Mouse (Mus musculus) forebrain, embryonic 15.5 days (tissue): ENCODE measurements around the gene Tsc1. TPM values are rescaled to one million over a fixed set of nuclear protein-coding genes. Genes with fewer than 3 reads are reported as not detected.

ENCODE experiments used
- ATAC-seq: fragments of 200-750 bp; cut with Nextera tagmentation; replicated peaks from 2 replicates; pipeline ENCODE4 v1.8.0; 2017; ENCODE audit warnings: mild to moderate bottlenecking, moderate TSS enrichment, moderate library complexity
- H3K27ac ChIP-seq: fragments of 300-500 bp; sonication (generic); replicated peaks from 2 replicates; pipeline ENCODE4 v1.5.1; 2015; ENCODE audit warnings: mild to moderate bottlenecking, inconsistent platforms
- H3K27me3 ChIP-seq: fragments of 300-500 bp; sonication (generic); 2 replicates; pipeline ENCODE4 v1.6.1; 2015; ENCODE audit warnings: inconsistent platforms
- H3K36me3 ChIP-seq: fragments of 300-500 bp; sonication (generic); 2 replicates; pipeline ENCODE4 v1.6.1; 2015; ENCODE audit warnings: mild to moderate bottlenecking, inconsistent platforms
- H3K4me1 ChIP-seq: fragments of 300-500 bp; sonication (generic); 2 replicates; pipeline ENCODE4 v1.6.1; 2015; ENCODE audit warnings: inconsistent platforms
- H3K4me2 ChIP-seq: fragments of 300-500 bp; sonication (generic); replicated peaks from 2 replicates; pipeline ENCODE4 v1.6.1; 2015; ENCODE audit warnings: mild to moderate bottlenecking, inconsistent platforms
- H3K4me3 ChIP-seq: fragments of 300-500 bp; sonication (generic); 2 replicates; pipeline ENCODE4 v1.5.1; 2015; ENCODE audit warnings: mild to moderate bottlenecking, inconsistent platforms
- H3K9ac ChIP-seq: fragments of 300-500 bp; sonication (generic); replicated peaks from 2 replicates; pipeline ENCODE4 v1.6.1; 2015; ENCODE audit warnings: mild to moderate bottlenecking, inconsistent platforms
- H3K9me3 ChIP-seq: fragments of 300-500 bp; sonication (generic); 2 replicates; pipeline ENCODE4 v1.6.1; 2016; ENCODE audit warnings: inconsistent platforms
- WGBS: fragments of 180-500 bp; shearing (Covaris S2); methylation state at CpG from one replicate; pipeline ENCODE4 v1.1.7; 2015; ENCODE audit warnings: mixed read lengths; 5-methylcytosine and 5-hydroxymethylcytosine counted together
- polyA plus RNA-seq: library from polyadenylated mRNA; unstranded; fragments of >200 nt; fragmentation: Nextera tagmentation; extraction: Ambion mirVana; gene quantifications from 2 replicates; pipeline ENCODE4 v1.2.1, GENCODE M21; 2015

Tsc1 gene
- polyA plus RNA-seq, 1 experiment from 2014 or later: 35.8 TPM

DNA sequence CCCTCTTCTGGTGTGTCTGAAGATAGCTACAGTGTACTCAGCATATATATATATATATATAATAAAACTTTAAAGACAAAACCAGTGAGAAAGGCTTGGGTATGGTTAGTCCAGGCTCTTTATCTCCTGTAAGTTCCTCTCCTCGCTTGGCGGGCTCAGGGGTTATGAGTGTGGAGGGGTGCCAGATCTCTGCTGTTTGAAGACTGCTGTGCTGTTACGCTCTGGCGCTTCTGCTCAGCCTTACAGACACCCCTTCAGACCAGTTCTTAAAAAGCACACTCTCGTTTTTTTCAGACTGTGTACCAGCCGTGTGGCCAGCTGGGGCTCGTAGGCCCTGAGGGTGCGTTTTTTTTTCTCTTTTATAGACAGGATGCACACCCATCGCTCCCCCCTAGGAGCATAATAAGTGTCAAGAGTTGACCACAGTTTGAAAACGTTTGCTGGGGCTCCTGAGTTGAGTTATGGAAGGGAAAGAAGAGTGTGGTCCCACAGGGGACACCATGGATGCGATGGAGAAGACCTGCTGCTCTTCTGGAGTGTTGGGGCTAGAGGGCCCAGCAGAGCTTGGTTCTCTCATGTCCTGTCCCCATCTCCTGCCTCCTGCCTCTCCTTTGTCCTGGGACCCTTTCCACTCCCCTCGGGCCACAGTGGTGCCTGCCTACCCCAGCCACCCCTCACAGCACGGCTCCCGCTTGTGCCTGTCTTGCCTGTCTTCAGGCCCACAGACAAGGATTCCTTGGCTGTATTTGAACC, 35.1 kb upstream of the Tsc1 start:
- 71% methylated on average over 14 of the region's 14 CpGs for WGBS
- ATAC-seq: no peak
- Histone ChIP-seq H3K27ac (no peak overlapping the region), H3K9me3 (no peaks in the 10 kb centered on the region), H3K4me3 (no peak overlapping the region), H3K4me2 (no peak overlapping the region), H3K9ac (no peak overlapping the region), H3K4me1 (no peaks in the 10 kb centered on the region), H3K27me3 (no peaks in the 10 kb centered on the region), H3K36me3 (no peaks in the 10 kb centered on the region)

DNA sequence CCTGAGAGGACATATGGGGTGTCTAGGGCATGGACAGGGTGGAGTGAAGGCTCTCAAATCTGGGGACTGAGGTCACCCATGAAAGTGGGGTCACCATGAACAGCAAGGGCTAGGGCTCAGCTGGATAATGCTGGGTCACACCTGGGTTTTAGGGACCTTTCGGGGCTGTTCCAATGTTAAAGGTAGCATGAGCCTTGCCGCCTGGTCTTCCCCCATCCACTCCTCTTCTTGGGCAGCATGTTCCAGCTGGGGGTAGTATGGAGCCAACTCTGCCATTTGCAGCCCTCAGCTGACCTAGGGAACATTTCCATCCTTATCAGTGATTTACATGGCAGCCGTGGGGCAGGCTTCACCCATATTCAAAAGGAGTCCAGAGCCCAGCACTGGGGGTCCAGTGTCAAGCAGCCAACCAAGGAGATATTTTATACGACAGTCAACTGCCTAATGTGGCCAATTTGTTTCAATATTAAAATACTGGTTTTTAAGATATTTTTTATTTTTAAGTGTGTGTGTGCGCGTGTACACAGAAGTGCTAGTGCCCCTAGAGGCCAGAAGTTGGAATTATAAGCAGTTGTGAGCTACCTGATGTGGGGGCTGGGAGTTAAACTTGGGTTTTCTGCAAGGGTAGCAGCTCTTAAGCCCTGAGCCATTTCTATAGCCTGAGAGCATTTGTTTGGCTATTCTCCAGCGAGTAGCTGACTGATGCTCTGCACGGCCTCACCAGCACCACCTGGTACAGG, 34.3 kb upstream of the Tsc1 start:
- no peak overlapping the region for H3K9ac ChIP-seq
- H3K4me3 ChIP-seq: no peak overlapping the region
- 65% methylated on average over 8 of the region's 8 CpGs for WGBS
- H3K4me1 ChIP-seq: no peaks in the 10 kb centered on the region
- H3K4me2 ChIP-seq: no peak overlapping the region
- no peak overlapping the region for H3K27ac ChIP-seq
- ATAC-seq: no peak
- H3K9me3 ChIP-seq: no peaks in the 10 kb centered on the region
- H3K27me3 ChIP-seq: no peaks in the 10 kb centered on the region
- no peaks in the 10 kb centered on the region for H3K36me3 ChIP-seq

DNA sequence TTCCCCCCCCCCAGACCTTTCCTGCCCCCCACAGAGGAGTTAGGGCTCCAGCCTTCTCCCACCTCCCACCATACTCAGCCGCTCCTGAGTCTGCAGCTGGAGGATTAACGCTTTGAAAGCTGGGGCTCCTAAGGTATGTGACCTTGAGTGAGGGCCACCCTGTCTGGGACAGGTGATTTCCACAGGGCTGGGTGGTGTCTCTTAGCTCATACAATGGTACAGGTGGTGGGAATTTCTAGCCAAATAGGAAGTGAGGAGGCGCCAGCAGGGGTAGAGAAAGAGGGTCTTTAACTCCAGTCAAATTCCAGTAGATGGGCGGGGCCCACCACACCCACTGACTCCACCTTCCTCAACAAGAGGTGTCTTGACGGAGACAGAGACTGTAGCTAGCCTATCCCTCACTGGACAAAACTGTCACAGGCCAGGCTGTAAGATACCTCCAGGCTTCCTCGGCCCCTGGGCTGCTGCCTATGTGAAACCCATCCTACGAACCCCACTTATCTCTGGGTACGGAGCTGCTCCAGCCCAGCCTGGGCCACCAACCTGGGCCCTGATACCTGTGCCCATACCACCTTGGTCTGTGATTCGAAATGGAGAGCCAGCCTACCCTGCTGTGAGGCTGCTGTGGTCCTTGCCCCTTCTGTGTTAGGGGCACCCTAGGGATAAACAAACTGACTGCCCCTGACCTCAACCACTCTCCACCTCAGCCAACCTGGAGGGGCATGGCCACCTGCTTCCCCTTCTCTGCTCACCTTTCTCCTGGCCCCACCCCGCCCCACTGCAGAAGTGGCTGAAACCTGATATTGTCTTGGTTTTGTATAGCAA, 33.5 kb upstream of the Tsc1 start:
- WGBS: 49% methylated on average over 10 of the region's 10 CpGs
- H3K9me3 ChIP-seq: no peaks in the 10 kb centered on the region
- H3K27ac ChIP-seq: no peak overlapping the region
- no peaks in the 10 kb centered on the region for H3K27me3 ChIP-seq
- H3K4me2 ChIP-seq: no peak overlapping the region
- no peaks in the 10 kb centered on the region for H3K36me3 ChIP-seq
- ATAC-seq: no peak
- no peak overlapping the region for H3K4me3 ChIP-seq
- H3K4me1 ChIP-seq: no peaks in the 10 kb centered on the region
- H3K9ac ChIP-seq: no peak overlapping the region

DNA sequence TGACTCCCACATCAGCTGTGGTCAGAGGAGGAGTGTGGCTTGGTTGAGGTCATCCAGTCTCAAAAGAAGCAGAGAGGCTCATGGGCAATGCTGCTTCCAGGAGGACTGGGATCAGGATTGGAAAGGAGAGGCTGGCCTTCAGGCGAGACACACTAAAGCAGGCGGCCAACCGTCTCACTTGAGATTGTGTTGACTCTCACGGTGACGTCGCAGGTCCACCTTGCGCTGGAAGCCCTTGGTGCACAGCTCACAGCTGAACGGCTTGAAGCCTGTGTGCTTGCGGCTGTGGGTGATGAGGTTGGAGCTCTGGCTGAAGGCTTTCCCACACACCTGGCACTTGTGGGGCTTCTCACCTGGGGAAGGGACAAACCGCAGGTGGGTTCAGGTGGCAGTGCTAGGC, 31.2 kb upstream of the Tsc1 start:
- WGBS: 89% methylated on average over 10 of the region's 10 CpGs
- Histone ChIP-seq H3K9me3 (no peaks in the 10 kb centered on the region), H3K27ac (no peak overlapping the region), H3K4me1 (no peaks in the 10 kb centered on the region), H3K36me3 (no peaks in the 10 kb centered on the region), H3K4me3 (no peak overlapping the region), H3K9ac (no peak overlapping the region), H3K27me3 (no peaks in the 10 kb centered on the region), H3K4me2 (no peak overlapping the region)
- no peak for ATAC-seq

DNA sequence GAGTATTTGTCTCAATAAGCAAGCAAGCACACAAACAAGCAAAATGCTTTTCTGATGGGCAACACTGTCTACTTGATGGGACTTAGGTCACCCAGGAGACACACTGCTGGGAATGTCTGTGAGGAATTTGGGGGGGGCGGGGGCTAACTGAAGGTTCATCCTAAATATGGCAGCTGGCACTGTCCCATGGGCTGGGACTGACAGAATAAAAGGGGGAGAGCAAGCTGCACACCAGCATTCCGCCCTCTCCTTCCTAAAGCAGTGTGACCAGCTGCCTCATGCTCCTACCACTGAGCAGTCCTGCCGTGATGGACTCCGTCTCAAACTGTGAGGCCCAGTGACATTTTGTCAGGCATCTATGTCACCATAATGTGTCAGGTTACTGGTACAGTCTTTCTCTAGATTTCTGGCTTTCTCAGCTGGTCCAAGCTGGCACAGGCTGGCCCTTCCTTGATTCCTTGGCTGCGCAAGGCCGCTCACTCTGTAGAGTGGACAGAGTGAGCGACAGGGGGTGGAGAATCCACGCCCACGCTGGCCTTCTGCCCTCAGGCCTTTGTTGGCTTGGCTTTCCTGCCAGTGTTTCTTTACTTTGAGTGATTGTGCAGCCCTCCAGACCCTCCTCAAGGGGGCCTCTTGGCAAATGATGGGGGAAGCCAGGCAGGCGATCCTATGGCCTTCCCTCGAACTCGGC, 30.2 kb upstream of the Tsc1 start:
- WGBS: 67% methylated on average over 12 of the region's 12 CpGs
- Histone ChIP-seq H3K4me3 (no peak overlapping the region), H3K27ac (no peak overlapping the region), H3K9me3 (no peaks in the 10 kb centered on the region), H3K4me1 (no peaks in the 10 kb centered on the region), H3K36me3 (no peaks in the 10 kb centered on the region), H3K9ac (no peak overlapping the region), H3K4me2 (no peak overlapping the region), H3K27me3 (no peaks in the 10 kb centered on the region)
- ATAC-seq: no peak

GRCm38 (mm10) chr2:28611407-28611787, 29.6 kb upstream of the Tsc1 start:
- Histone ChIP-seq H3K4me2 (no peak overlapping the region), H3K9me3 (no peaks in the 10 kb centered on the region), H3K27me3 (no peaks in the 10 kb centered on the region), H3K36me3 (no peaks in the 10 kb centered on the region), H3K4me1 (no peaks in the 10 kb centered on the region), H3K4me3 (no peak overlapping the region), H3K9ac (no peak overlapping the region), H3K27ac (no peak overlapping the region)
- ATAC-seq: no peak
- 90% methylated on average over 17 of the region's 17 CpGs for WGBS

- WGBS: 73% methylated on average over 10 of the region's 10 CpGs
- ATAC-seq: no peak
- no peak overlapping the region for H3K4me2 ChIP-seq
- no peaks in the 10 kb centered on the region for H3K4me1 ChIP-seq
- no peaks in the 10 kb centered on the region for H3K36me3 ChIP-seq
- no peaks in the 10 kb centered on the region for H3K9me3 ChIP-seq
- H3K27me3 ChIP-seq: no peaks in the 10 kb centered on the region
- H3K27ac ChIP-seq: no peak overlapping the region
- H3K4me3 ChIP-seq: no peak overlapping the region
- H3K9ac ChIP-seq: no peak overlapping the region
Measured at GRCm38 (mm10) chr2:28612436-28613063, 28.5 kb upstream of the Tsc1 start.

- H3K27ac ChIP-seq: no peak overlapping the region
- WGBS: 90% methylated on average over 10 of the region's 10 CpGs
- no peak overlapping the region for H3K9ac ChIP-seq
- no peaks in the 10 kb centered on the region for H3K9me3 ChIP-seq
- H3K36me3 ChIP-seq: no peaks in the 10 kb centered on the region
- ATAC-seq: no peak
- no peaks in the 10 kb centered on the region for H3K27me3 ChIP-seq
- H3K4me3 ChIP-seq: no peak overlapping the region
- H3K4me1 ChIP-seq: no peaks in the 10 kb centered on the region
- H3K4me2 ChIP-seq: no peak overlapping the region
Measured at GRCm38 (mm10) chr2:28613599-28613998, 27.4 kb upstream of the Tsc1 start.

DNA sequence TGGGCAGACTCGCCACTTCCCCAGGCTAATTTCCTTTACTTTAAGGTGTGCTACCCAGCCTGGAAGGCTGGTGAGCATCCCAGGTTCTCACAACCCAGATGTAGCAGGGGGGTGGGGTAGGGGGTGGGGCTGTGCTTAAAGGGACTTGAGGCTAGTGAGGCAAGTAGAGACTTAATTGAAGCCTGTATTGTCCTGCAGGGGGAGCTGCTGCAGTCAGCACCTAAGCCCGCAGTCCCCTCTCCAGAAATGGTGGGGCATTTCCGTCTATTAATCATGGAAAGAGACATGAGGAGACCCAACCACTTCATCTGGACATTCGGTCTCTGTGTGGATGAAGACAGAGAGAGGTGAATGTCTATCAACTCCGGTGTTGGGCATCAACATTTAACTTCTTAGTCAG, 24.7 kb upstream of the Tsc1 start:
- Histone ChIP-seq H3K27me3 (peaks cover 10% of the 10 kb centered on the region), H3K4me1 (no peaks in the 10 kb centered on the region), H3K4me3 (no peak overlapping the region), H3K27ac (no peak overlapping the region), H3K9ac (no peak overlapping the region), H3K9me3 (no peaks in the 10 kb centered on the region), H3K4me2 (no peak overlapping the region), H3K36me3 (no peaks in the 10 kb centered on the region)
- ATAC-seq: no peak
- WGBS: 36% methylated on average over 5 of the region's 5 CpGs

DNA sequence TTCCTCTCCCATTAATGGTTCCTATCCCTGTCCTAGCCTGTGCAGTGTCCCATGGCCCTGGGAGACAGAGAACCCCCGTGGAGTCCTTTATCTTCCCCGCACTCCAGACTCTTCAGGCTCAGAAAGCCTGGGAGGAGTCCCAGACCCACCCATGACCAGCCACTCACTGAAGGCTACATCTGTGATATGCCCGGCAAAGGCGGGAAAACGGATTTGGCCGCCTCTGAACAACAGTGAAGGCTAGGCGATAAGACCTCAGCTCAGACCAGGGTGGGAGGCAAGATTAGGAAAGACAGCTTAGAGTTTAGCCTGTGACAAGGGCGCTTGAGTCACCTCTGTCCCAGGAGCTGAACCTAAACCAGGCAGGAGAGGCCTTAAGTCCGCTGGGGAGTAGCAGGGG, 24.2 kb upstream of the Tsc1 start:
- Histone ChIP-seq H3K4me1 (no peaks in the 10 kb centered on the region), H3K4me2 (no peak overlapping the region), H3K27me3 (peaks cover 14% of the 10 kb centered on the region), H3K27ac (no peak overlapping the region), H3K36me3 (no peaks in the 10 kb centered on the region), H3K9me3 (no peaks in the 10 kb centered on the region), H3K4me3 (no peak overlapping the region), H3K9ac (no peak overlapping the region)
- ATAC-seq: no peak
- 77% methylated on average over 9 of the region's 9 CpGs for WGBS

DNA sequence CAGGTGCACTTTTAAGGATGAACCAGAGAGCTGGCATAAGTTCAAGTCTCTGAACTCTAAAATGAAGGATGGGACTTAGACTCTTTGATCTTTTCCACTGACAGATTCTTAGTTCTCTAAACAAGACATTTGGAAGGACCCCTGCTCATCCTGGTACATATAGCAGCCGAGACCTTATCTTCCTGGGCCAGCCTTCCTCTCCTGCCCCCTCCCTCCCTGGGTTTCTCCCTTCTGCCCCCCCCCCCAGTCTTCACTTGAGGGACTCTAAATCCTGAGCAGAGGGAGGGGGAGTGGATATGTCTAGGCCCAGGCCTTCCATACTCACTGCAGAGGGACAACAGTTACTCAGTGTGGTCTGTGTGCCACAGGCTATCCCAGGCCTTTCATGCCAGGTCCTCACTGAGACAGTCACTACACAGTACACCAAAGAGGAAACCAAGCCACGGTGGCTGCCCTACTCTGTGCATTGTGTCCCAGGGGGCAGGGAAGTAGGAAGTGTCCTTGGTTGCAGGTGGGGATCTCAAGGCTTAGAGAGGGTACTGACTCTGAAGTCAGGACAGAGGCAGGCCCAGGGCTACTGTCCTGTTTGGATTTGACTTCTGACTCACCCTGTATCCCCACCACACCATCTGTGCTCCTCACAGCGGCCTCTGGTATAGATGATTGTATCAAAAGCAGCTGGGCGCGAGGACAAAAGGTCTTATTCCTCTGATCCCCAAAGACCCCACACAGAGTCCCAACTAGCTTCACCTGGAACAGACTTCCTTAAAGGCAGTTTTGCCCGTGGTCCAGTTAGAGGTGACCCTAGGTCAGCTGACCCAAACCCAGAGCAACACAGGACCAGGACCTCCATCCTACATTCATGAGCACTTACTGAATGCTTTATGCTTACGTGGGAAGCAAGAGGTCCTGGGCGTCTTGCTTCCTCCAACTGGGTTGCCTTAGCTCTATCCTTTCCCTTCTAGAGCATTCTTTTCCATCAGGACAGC, 23.2 kb upstream of the Tsc1 start:
- H3K4me3 ChIP-seq: no peak overlapping the region
- H3K9me3 ChIP-seq: no peaks in the 10 kb centered on the region
- ATAC-seq: no peak
- WGBS: 75% methylated on average over 8 of the region's 8 CpGs
- H3K27ac ChIP-seq: no peak overlapping the region
- H3K4me2 ChIP-seq: no peak overlapping the region
- H3K27me3 ChIP-seq: peaks cover 22% of the 10 kb centered on the region
- H3K4me1 ChIP-seq: no peaks in the 10 kb centered on the region
- no peak overlapping the region for H3K9ac ChIP-seq
- no peaks in the 10 kb centered on the region for H3K36me3 ChIP-seq
